Mouse (Mus musculus): ENCODE measurements around the gene Tmem132c. TPM values are rescaled to one million over a fixed set of nuclear protein-coding genes. Genes with fewer than 3 reads are reported as not detected.
A peak's percentile ranks its signal among the peaks of the same experiment; 100 is the strongest.

Gene Tmem132c
- polyA plus RNA-seq (2012; rRNA removed) = 9.5 and 17.2 TPM in 2 replicates

DNA sequence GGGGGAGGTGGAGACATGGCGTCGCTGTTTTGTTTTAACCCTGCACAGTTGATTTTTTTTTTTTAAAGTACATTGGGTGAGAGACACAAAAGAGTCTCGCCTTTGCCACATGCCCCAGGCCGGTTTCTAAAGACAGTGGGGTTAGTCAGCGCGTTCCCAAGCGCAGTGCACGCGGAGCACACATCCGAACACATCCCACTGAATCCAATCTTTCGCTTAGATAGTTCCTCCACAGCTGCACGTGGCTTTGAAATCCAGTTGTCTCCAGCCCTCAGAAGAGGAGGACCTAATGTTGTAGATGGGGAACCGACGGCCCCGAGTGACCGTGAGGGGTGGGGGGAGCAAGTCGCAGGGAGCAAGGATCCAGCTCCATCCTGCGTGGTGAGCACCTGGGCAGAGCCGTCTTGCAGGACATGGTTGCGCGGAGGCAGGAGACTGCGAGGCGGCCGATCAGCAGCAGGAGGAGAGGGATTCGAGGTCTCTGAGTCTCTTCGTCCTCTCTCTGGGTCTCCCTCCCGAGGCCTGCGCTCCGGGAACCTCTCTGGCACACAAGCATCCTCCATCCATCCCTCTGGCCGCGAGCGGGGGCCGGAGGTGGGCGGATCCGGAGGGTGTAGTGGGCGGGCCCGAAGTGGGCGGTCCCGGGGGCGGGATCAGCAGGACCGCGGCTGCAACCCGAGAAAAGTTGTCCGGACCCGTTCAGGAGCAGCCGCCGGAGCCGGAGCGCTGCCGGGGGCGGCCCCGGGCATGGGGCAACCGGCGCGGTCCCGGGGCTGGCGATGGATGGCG is at the start of gene Tmem132c:
Gene Tmem132c, plus strand, starts transcription at position 673 of the 789 bp plus-strand sequence.
- TF ChIP-seq CTCF (IDR thresholded peaks at IDR 0.05; ENCODE audit: borderline replicate concordance, extremely low read depth, insufficient read depth, insufficient read length) (no peak), POLR2A (IDR thresholded peaks at IDR 0.05; ENCODE audit: borderline replicate concordance, extremely low read depth, insufficient read depth, insufficient read length, poor library complexity, severe bottlenecking) (no peak)
- DNase-seq (ENCODE audit: low read depth) = peak; percentile 91

DNA sequence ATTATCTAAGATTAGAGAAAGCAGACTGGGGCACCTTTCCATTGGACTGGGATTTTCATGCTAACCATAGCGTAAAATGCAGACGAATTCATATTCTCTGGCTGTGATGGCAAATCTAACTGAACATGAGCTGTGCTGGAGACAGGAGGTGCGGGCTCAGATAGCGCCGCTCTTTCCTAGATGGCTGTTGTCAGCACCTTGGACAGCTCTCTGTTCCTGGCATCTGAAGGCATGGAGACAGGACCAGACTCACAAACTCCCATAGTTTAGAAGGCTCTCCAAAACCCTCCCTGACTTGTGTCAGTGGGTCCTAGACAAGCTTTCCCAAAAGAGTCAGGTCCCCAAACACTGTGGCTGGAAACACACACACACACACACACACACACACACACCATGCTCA is 49.7 kb upstream of the Tmem132c start:
- TF ChIP-seq POLR2A (IDR thresholded peaks at IDR 0.05; ENCODE audit: borderline replicate concordance, extremely low read depth, insufficient read depth, insufficient read length, poor library complexity, severe bottlenecking) (no peak), CTCF (IDR thresholded peaks at IDR 0.05; ENCODE audit: borderline replicate concordance, extremely low read depth, insufficient read depth, insufficient read length) (no peak)
- peak; percentile 42 for DNase-seq (ENCODE audit: low read depth)

DNA sequence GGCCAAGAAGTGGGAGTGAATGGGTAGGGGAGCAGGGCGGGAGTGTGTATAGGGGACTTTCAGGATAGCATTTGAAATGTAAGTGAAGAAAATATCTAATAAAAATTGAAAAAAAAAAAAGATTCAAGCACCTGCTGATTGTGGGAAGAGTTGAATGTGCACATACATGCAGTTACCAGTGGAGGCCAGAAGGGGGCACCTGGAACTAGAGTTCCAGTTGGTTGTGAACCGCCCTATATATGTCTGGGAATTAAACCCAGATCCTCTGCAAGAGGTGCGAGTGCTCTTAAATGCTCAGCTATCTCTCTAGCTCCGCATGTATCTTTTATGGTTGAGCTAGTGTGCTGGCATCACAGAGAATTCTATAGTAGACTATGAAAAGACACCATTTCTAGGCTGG is 42.8 kb upstream of the Tmem132c start:
- no peak for DNase-seq (ENCODE audit: low read depth)
- TF ChIP-seq CTCF (IDR thresholded peaks at IDR 0.05; ENCODE audit: borderline replicate concordance, extremely low read depth, insufficient read depth, insufficient read length) = peak; percentile 50; the same call in 1 of the 2 replicates
- no peak for TF ChIP-seq POLR2A (IDR thresholded peaks at IDR 0.05; ENCODE audit: borderline replicate concordance, extremely low read depth, insufficient read depth, insufficient read length, poor library complexity, severe bottlenecking)

DNA sequence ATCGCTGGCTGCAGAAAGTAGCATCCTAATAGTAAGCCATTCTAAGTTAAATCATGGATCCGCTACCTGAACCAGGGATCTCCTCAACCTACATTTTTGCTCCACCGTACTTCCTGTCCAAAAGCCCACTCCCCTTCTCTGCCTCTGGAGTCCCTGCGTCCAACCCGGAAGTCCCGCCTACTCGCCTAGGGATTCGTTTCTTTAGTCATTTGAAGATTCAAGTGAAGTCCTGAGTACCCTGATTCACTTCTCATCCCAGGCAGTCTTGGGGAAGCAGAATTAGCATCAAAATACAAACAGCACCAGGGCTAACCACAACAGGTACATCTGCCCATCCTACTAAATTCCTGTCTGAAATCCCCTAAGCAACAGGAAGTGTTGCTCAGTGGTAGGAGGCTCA is 36.7 kb upstream of the Tmem132c start:
- TF ChIP-seq POLR2A (IDR thresholded peaks at IDR 0.05; ENCODE audit: borderline replicate concordance, extremely low read depth, insufficient read depth, insufficient read length, poor library complexity, severe bottlenecking) (no peak), CTCF (IDR thresholded peaks at IDR 0.05; ENCODE audit: borderline replicate concordance, extremely low read depth, insufficient read depth, insufficient read length) (no peak)
- no peak for DNase-seq (ENCODE audit: low read depth)

DNA sequence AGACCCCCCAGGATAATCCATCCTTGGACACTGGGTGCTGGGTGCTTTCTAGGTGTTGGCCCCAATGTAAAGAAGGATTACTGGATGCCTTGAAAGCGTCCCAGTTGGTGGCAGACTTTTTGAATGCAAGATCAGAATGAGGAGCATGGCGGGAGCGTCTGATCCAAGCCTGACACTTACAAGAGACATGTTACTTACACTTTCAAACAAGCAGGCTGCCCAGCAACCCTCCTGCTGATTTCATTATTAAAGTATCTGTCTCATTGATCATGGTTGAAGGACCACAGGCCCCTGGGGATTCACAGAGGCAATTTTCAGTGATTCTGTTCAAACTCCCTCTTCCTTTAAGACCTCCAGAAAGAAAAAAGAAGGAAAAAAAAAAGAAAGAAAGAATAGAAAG is 25.2 kb upstream of the Tmem132c start:
- peak; percentile 72 for DNase-seq (ENCODE audit: low read depth)
- no peak for TF ChIP-seq CTCF (IDR thresholded peaks at IDR 0.05; ENCODE audit: borderline replicate concordance, extremely low read depth, insufficient read depth, insufficient read length)
- no peak for TF ChIP-seq POLR2A (IDR thresholded peaks at IDR 0.05; ENCODE audit: borderline replicate concordance, extremely low read depth, insufficient read depth, insufficient read length, poor library complexity, severe bottlenecking)

DNA sequence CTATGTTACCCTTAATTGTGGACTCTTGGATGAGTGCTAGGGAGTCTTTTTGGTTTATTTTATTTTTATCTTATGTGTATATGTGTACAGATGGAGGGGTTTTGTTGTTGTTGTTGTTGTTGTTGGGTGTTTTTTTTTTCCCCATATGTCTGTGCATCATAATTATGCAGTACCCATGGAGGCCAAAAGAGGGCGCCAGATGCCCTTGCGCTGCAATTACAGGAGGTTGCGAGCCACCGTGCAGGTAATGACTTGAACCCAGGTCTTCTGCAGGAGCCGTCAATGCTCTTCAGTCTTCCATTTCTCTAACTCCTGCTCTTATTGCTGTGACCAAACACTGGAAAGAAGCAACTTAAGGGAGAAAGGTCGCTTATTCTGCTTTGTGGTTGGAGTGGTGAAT is 23.9 kb upstream of the Tmem132c start:
- peak; percentile 25; the same call in 1 of the 2 replicates for TF ChIP-seq CTCF (IDR thresholded peaks at IDR 0.05; ENCODE audit: borderline replicate concordance, extremely low read depth, insufficient read depth, insufficient read length)
- TF ChIP-seq POLR2A (IDR thresholded peaks at IDR 0.05; ENCODE audit: borderline replicate concordance, extremely low read depth, insufficient read depth, insufficient read length, poor library complexity, severe bottlenecking) = no peak
- no peak for DNase-seq (ENCODE audit: low read depth)

DNA sequence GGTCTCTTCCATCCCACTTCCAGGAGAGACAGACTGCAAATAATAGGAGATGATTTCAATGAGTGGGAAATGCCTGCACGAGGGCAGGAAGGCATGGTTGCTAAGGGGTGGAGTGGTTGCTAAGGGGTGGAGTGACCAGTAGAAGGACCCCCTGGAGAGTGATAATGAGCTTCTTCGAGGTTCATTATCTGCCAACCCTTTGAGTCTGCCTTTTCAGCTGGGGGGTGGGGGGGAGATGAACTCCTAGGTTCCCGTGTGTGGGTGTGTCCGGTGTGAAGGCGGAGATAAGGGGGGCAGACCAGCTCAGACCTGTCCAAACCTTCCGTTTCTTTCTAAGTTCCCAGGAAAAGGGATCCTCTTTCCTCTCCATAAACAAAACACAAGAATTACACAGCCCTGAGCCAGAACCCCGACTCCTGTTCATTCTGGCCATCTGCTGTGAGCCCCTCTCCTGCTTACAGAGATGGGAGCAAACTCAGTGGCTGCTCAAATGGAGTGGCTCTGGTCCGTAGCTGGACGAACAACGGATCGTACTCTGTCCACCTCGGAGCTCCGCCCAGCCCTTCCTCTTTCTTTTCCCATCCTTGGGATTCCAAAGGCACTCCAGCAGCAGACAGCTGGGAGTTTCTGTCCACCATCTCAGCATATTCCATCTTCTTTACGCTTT is 13.5 kb upstream of the Tmem132c start:
- no peak for TF ChIP-seq POLR2A (IDR thresholded peaks at IDR 0.05; ENCODE audit: borderline replicate concordance, extremely low read depth, insufficient read depth, insufficient read length, poor library complexity, severe bottlenecking)
- no peak for TF ChIP-seq CTCF (IDR thresholded peaks at IDR 0.05; ENCODE audit: borderline replicate concordance, extremely low read depth, insufficient read depth, insufficient read length)
- peak; percentile 80 for DNase-seq (ENCODE audit: low read depth)

DNA sequence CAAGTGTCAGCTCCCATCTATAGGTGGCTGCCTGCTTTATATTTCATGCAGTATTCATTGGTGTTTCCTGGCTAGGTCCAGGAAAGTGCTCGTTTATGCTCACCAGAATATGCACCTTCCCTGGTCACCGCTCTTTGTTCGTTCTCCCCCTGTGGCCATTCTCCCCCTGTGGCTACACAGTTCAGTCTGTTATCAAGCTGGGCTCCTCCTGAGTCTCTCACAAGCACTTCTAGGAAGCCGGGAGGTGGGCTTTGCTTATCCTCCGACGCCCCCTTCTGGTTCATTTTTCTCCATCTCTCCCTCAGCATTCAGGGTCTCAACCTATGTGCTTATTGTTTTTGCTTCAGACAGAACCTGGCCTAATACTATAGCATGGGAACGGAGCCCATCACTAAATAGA is 6.9 kb upstream of the Tmem132c start:
- TF ChIP-seq POLR2A (IDR thresholded peaks at IDR 0.05; ENCODE audit: borderline replicate concordance, extremely low read depth, insufficient read depth, insufficient read length, poor library complexity, severe bottlenecking) (no peak), CTCF (IDR thresholded peaks at IDR 0.05; ENCODE audit: borderline replicate concordance, extremely low read depth, insufficient read depth, insufficient read length) (peak; percentile 70)
- DNase-seq (ENCODE audit: low read depth) = peak; percentile 92

DNA sequence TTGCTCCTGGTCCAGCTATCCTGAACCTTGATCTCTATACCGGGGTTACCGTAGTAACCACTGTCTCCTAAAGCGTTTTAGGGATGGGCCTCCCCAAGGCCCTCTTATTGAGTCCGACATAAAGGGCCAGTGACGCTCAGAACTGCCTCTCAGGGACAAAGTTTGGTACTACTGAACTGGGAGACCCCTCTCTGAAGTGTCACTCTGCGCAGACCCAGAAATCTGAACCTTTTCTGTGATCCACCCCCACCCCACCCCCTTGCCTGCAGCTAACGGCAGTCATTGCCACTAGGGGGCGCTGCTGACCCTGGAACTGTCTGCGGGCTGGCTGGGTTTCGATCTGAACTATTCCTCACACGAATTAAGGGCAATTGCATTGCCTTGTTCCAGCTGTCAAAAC is 6.4 kb upstream of the Tmem132c start:
- peak; percentile 87 for DNase-seq (ENCODE audit: low read depth)
- peak; percentile 95 for TF ChIP-seq CTCF (IDR thresholded peaks at IDR 0.05; ENCODE audit: borderline replicate concordance, extremely low read depth, insufficient read depth, insufficient read length)
- TF ChIP-seq POLR2A (IDR thresholded peaks at IDR 0.05; ENCODE audit: borderline replicate concordance, extremely low read depth, insufficient read depth, insufficient read length, poor library complexity, severe bottlenecking) = no peak

DNA sequence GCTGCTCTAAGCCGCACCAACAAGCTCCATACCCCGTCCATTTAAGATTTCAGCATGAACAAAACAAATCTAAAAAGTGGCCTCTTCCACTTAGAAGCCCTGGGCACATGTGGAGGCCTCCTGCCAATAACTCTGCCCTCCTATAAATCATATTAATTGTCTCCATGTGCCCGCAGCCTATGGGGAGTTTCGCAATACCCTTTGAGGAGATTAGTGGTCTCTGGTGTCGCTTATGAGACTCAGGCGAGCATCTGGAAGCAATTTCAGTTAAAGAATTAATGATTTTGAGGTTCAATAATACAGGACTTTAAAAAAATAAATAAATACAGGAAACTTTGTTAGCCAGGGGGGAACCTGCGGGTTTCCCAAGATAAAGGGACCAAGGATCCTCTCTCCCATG is 1.9 kb upstream of the Tmem132c start:
- TF ChIP-seq POLR2A (IDR thresholded peaks at IDR 0.05; ENCODE audit: borderline replicate concordance, extremely low read depth, insufficient read depth, insufficient read length, poor library complexity, severe bottlenecking) (no peak), CTCF (IDR thresholded peaks at IDR 0.05; ENCODE audit: borderline replicate concordance, extremely low read depth, insufficient read depth, insufficient read length) (no peak)
- DNase-seq (ENCODE audit: low read depth) = no peak

DNA sequence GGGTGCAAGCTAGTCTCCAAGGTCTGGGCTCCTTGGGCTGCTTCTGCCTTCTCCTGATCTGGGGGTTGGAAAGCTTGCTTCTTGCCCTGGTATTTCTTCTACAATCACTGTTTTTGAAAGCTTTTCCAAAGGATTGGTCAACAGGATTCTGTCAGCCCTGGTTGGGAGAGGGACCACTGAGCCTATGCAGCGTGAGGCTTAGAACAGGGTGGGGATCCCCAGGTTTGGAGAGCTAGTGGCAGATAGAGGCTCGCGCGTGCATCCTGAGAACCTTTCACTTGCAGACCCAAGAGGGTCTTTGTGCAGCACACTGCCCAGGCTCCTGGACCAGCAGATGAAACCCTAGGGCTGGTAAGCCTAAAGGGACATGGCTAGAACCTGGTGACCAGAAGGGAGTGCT is 962 bp upstream of the Tmem132c start:
- DNase-seq (ENCODE audit: low read depth) = no peak
- no peak for TF ChIP-seq POLR2A (IDR thresholded peaks at IDR 0.05; ENCODE audit: borderline replicate concordance, extremely low read depth, insufficient read depth, insufficient read length, poor library complexity, severe bottlenecking)
- no peak for TF ChIP-seq CTCF (IDR thresholded peaks at IDR 0.05; ENCODE audit: borderline replicate concordance, extremely low read depth, insufficient read depth, insufficient read length)
